Mouse (Mus musculus) limb, embryonic 11.5 days (tissue): ENCODE results near the gene Klf14. TPM values are rescaled to one million over a fixed set of nuclear protein-coding genes. Genes with fewer than 3 reads are reported as not detected.

Experiments
- ATAC-seq: fragments of 200-750 bp; cut with Nextera tagmentation; 2 replicates; pipeline ENCODE4 v1.8.0; 2017; ENCODE audit warnings: low read depth; ENCODE audit not compliant: insufficient number of reproducible peaks, low FRiP score, low TSS enrichment
- DNase-seq: peaks from one replicate; pipeline ENCODE4 v3.0.0-alpha.2; 2015; ENCODE audit warnings: low spot score
- H3K27ac ChIP-seq: fragments of 300-500 bp; sonication (generic); replicated peaks from 2 replicates; pipeline ENCODE4 v1.5.1; 2014; ENCODE audit warnings: low read depth, mild to moderate bottlenecking, low read length
- H3K27me3 ChIP-seq: fragments of 300-500 bp; sonication (generic); 2 replicates; pipeline ENCODE4 v1.6.1; 2014; ENCODE audit warnings: mild to moderate bottlenecking, low read length, mixed read lengths; ENCODE audit not compliant: control insufficient read depth, insufficient read depth
- H3K36me3 ChIP-seq: fragments of 300-500 bp; sonication (generic); 2 replicates; pipeline ENCODE4 v1.6.1; 2014; ENCODE audit warnings: mild to moderate bottlenecking, low read length, moderate library complexity, mixed read lengths; ENCODE audit not compliant: control insufficient read depth, insufficient read depth
- H3K4me1 ChIP-seq: fragments of 300-500 bp; sonication (generic); 2 replicates; pipeline ENCODE4 v1.6.1; 2014; ENCODE audit warnings: low read length, mixed read lengths; ENCODE audit not compliant: control insufficient read depth, insufficient read depth
- H3K4me2 ChIP-seq: fragments of 300-500 bp; sonication (generic); 2 replicates; pipeline ENCODE4 v1.6.1; 2014; ENCODE audit warnings: low read depth, mild to moderate bottlenecking, moderate library complexity; ENCODE audit not compliant: severe bottlenecking
- H3K4me3 ChIP-seq: fragments of 300-500 bp; sonication (generic); 2 replicates; pipeline ENCODE4 v1.5.1; 2014; ENCODE audit warnings: low read depth, low read length
- H3K9ac ChIP-seq: fragments of 300-500 bp; sonication (generic); 2 replicates; pipeline ENCODE4 v1.6.1; 2014; ENCODE audit warnings: mild to moderate bottlenecking, low read length
- H3K9me3 ChIP-seq: fragments of 300-500 bp; sonication (generic); 2 replicates; pipeline ENCODE4 v1.6.1; 2016; ENCODE audit warnings: low read length; ENCODE audit not compliant: control insufficient read depth
- WGBS: fragments of 180-500 bp; shearing (Covaris S2); extraction: QIAGEN DNeasy Blood & Tissue Kit; methylation state at CpG from one replicate; pipeline ENCODE4 v1.1.7; 2014; 5-methylcytosine and 5-hydroxymethylcytosine counted together
- polyA plus RNA-seq: library from polyadenylated mRNA; unstranded; fragments of >200 nt; fragmentation: Nextera tagmentation; extraction: Ambion mirVana; gene quantifications from 2 replicates; pipeline ENCODE4 v1.2.1, GENCODE M21; 2014

Klf14 gene
- 0.88 and 1.1 TPM in 2 replicates for polyA plus RNA-seq

- peak within 1 kb of the TSS; percentile 74 for H3K4me2 ChIP-seq
- no peaks in the 10 kb centered on the region for H3K36me3 ChIP-seq
- H3K9me3 ChIP-seq, result peaks cover 16% of the 10 kb centered on the region
- WGBS, result under 1% methylated on average over 73 of the region's 75 CpGs
- no peak within 1 kb of the TSS for H3K27ac ChIP-seq
- no peaks in the 10 kb centered on the region for H3K4me1 ChIP-seq
- peak within 1 kb of the TSS; percentile 48 for H3K4me3 ChIP-seq
- H3K9ac ChIP-seq, result peak within 1 kb of the TSS; percentile 37; the same call in 1 of the 2 replicates
- ATAC-seq (no peak), DNase-seq (peak; percentile 75)
- H3K27me3 ChIP-seq, result peaks cover 22% of the 10 kb centered on the region
Measured at GRCm38 (mm10) chr6:30958736-30959540, at the start of gene Klf14. Gene Klf14, minus strand, starts transcription at chr6:30959078.

DNA sequence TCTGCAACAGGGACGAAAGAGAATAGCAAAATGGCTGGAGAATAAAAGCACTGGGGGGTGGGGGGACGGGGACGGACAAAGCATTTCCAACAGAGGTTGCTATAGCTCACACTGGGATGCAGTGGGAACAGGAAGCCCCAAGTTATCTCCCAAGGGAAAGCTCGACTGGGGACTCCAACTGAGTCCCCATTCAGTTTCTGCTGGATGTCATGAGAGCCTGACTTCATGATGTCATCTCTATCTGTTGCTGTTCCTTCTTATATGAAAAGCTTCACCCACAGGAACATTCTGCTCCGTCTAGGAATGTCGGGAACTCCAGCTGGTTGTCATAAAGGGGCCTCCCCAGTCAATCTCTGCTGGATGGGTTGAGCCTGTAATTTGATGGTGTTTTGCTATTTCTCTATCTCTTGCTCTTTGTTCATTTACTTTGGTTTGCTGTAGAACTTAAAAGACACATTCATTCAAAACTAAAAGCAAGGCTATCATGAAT lies 47.3 kb upstream of the Klf14 start:
- Histone ChIP-seq H3K9me3 (no peaks in the 10 kb centered on the region), H3K4me2 (no peak overlapping the region), H3K27ac (no peak overlapping the region), H3K4me3 (no peak overlapping the region), H3K36me3 (no peaks in the 10 kb centered on the region), H3K27me3 (no peaks in the 10 kb centered on the region), H3K9ac (no peak overlapping the region), H3K4me1 (no peaks in the 10 kb centered on the region)
- no peak for DNase-seq
- ATAC-seq, result no peak
- 74% methylated on average over 6 of the region's 6 CpGs for WGBS

GRCm38 (mm10) chr6:30986393-30986792 lies 27.5 kb upstream of the Klf14 start:
- ATAC-seq (no peak), DNase-seq (no peak)
- no peak overlapping the region for H3K4me2 ChIP-seq
- no peaks in the 10 kb centered on the region for H3K9me3 ChIP-seq
- H3K27me3 ChIP-seq, result no peaks in the 10 kb centered on the region
- H3K27ac ChIP-seq, result no peak overlapping the region
- 88% methylated on average over 5 of the region's 5 CpGs for WGBS
- H3K36me3 ChIP-seq, result no peaks in the 10 kb centered on the region
- H3K4me3 ChIP-seq, result no peak overlapping the region
- 0 out of 2 replicates have a peak, but pooled peaks cover 3% of the 10 kb centered on the region for H3K4me1 ChIP-seq
- H3K9ac ChIP-seq, result no peak overlapping the region

GRCm38 (mm10) chr6:30983021-30983420 lies 24.1 kb upstream of the Klf14 start:
- Histone ChIP-seq H3K9ac (no peak overlapping the region), H3K4me3 (no peak overlapping the region), H3K9me3 (no peaks in the 10 kb centered on the region), H3K4me1 (0 out of 2 replicates have a peak, but pooled peaks cover 3% of the 10 kb centered on the region), H3K36me3 (no peaks in the 10 kb centered on the region), H3K4me2 (no peak overlapping the region), H3K27ac (no peak overlapping the region), H3K27me3 (no peaks in the 10 kb centered on the region)
- ATAC-seq (no peak), DNase-seq (no peak)
- WGBS, result 74% methylated on average over 4 of the region's 4 CpGs

GRCm38 (mm10) chr6:30982372-30982980 lies 23.6 kb upstream of the Klf14 start:
- 0 out of 2 replicates have a peak overlapping the region, but pooled peaks have one; percentile 18 for H3K27ac ChIP-seq
- ATAC-seq, result no peak
- peak overlapping the region; percentile 25; the same call in 1 of the 2 replicates for H3K4me2 ChIP-seq
- no peaks in the 10 kb centered on the region for H3K27me3 ChIP-seq
- DNase-seq, result no peak
- no peaks in the 10 kb centered on the region for H3K36me3 ChIP-seq
- H3K9ac ChIP-seq, result peak overlapping the region; percentile 35; the same call in 1 of the 2 replicates
- H3K9me3 ChIP-seq, result no peaks in the 10 kb centered on the region
- 0 out of 2 replicates have a peak, but pooled peaks cover 3% of the 10 kb centered on the region for H3K4me1 ChIP-seq
- 20% methylated on average over 13 of the region's 13 CpGs for WGBS
- H3K4me3 ChIP-seq, result no peak overlapping the region

DNA sequence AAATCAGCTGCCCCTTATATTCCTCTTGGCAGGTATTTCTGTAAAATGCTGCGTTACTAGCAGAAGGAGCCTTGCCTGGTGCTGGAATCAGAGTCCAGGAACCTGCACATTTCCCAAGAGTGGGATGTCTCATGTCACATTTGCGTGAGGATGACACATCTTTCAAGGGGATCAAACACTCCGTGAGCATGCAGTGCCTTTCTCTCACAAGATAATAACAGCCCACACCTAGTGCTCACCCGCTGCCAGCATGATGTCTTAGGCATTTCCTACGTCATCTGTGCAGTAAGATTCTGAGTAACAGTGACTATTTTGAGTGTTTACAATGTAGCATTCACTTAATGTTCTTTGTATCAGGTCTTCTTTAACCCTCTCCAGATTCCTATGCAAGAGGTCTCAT lies 22.5 kb upstream of the Klf14 start:
- H3K27me3 ChIP-seq, result no peaks in the 10 kb centered on the region
- no peak overlapping the region for H3K9ac ChIP-seq
- H3K27ac ChIP-seq, result no peak overlapping the region
- H3K36me3 ChIP-seq, result no peaks in the 10 kb centered on the region
- ATAC-seq (no peak), DNase-seq (no peak)
- H3K4me1 ChIP-seq, result 0 out of 2 replicates have a peak, but pooled peaks cover 3% of the 10 kb centered on the region
- WGBS, result 84% methylated on average over 5 of the region's 5 CpGs
- no peak overlapping the region for H3K4me3 ChIP-seq
- H3K4me2 ChIP-seq, result no peak overlapping the region
- H3K9me3 ChIP-seq, result no peaks in the 10 kb centered on the region

DNA sequence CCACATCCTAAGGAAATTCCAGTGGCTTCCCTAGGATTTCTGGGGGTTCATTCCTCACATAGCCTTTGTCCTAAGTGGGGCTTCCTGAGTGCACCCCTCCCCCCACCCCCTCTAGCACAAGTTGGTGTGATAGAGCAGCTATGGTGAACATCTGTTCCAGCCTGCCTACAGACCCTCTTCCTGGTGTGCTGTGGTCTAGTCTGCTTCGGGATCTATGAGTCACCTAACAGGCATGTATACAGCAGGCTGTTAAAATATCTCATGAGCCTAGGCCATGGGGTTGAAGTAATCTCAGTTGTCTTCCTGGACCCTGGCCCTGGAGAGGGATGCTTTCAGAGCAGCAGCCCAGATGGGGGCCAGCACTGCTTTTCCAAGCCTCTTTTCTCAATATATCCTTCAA lies 19.7 kb upstream of the Klf14 start:
- no peak for ATAC-seq
- Histone ChIP-seq H3K4me2 (no peak overlapping the region), H3K4me3 (no peak overlapping the region), H3K36me3 (no peaks in the 10 kb centered on the region), H3K4me1 (0 out of 2 replicates have a peak, but pooled peaks cover 3% of the 10 kb centered on the region), H3K27ac (no peak overlapping the region), H3K27me3 (no peaks in the 10 kb centered on the region), H3K9me3 (no peaks in the 10 kb centered on the region), H3K9ac (no peak overlapping the region)
- WGBS, result 48% methylated on average over 1 of the region's 1 CpGs
- no peak for DNase-seq

DNA sequence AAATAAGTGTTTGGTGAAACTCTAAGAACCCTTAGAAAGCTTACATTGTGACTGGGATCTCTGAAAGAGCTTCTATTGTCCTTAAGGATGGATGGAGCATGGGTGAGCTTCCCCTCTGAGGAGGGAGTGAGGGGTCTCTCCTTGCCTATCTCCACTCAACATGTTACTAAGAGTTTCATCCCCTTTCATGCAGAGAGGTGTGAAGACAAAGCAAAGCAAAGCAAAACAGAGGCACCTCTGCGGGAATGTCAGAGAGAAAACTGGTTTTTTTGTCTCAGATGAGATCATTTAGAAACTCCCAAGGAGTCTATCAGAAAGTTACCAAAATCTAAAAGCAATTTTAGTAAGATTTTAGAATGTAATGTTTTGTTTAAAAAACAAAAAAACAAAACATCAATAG lies 13.2 kb upstream of the Klf14 start:
- Histone ChIP-seq H3K27ac (no peak overlapping the region), H3K36me3 (no peaks in the 10 kb centered on the region), H3K4me3 (no peak overlapping the region), H3K9ac (no peak overlapping the region), H3K27me3 (no peaks in the 10 kb centered on the region), H3K4me2 (no peak overlapping the region), H3K4me1 (no peaks in the 10 kb centered on the region), H3K9me3 (no peaks in the 10 kb centered on the region)
- DNase-seq (no peak), ATAC-seq (no peak)
- 71% methylated on average over 1 of the region's 1 CpGs for WGBS
